Mouse (Mus musculus): ENCODE measurements around the gene Pla2g2c.

The Pla2g2c gene

DNA sequence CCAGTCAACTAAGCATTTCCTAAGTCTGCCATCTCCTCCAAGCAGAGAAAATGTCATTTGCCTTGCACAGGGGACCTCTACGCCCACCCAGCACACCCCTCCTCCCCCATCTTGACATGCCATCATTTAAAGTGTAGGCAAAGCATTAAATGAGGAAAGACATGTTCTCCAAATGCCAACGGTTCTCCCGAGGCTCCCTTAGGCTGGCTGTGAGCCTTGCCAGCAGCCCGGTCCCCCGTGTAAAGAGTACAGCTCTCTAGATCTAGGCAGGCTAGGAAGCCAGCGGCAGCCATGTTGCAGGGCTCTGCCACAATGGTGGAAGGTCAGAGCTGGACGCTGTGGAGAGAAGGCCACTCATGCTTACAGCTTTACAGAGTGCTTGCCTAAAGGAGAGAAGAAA is 14.6 kb upstream of the Pla2g2c start:
- DNase-seq = no peak

DNA sequence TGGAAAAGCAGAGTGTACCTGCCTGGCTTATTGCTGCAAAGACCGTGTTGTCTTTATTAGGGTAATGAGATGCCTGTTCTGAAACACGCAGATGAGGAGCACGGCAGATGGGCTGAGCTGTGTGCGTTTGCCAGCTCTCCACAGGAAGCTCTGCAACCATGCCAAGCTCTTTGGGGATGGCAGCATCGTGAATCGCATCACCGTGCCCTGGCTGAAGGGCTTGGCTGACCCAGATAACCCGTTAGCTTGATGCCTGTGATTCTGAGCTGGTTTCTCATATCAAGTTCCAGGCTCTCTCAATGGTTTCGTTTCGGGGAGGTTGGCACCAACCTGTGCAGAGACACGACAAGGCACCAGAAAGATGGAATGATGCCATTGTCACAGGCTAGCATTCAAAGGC is 14.0 kb upstream of the Pla2g2c start:
- no peak for DNase-seq

DNA sequence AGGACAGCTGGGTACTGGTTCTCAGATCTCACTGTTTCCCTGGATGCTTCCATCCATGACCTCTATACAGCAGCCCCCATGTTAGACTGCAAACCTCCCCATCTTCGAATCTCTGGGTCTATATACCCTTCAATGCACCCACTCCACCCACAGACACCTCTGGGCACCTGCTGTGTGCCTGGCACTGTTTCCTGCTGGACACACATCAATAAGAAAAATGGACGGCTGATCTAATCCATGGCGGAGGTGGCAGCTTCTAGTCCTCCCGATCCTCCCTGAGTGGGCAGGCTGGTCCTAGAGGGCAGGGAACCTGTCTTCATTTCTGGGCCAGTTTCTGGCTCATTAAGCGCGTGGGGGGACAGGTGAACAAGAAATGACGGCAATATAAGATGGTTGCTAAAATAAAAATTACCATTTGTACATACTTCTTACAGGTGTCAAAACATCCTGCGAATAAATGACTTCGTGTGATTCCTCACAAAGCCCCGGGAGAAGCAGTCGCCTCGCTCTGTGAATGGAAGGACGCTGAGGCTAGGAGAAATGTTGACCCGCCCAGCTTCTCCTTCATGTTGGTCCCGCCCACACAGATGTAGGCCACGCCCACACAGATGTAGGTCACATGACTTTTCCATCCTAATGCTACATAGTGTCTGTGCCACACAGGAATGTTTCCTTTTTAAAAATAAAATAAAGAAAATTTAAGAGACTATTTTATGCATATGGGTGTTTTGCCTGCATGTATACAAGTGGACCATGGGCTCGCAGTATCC is 13.4 kb upstream of the Pla2g2c start:
- DNase-seq = no peak

DNA sequence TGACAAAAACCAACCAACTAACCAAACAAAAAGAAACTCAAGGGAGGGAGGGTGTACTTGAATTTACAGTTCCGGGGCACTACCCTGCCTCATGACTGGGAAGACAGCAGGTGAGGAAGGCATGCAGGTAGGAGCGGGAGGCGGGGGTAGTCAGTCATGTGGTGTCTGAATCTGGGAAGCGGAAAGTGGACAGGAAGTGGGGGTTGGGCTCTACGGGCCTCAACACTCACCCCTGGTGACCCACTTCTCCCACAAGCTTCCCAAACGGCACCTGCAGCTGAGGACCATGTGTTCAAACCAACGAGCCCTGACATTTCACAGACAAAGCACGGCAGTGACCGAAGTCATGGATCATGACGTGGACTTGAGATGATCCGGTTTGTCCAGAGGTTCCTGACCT is 12.5 kb upstream of the Pla2g2c start:
- DNase-seq = no peak

DNA sequence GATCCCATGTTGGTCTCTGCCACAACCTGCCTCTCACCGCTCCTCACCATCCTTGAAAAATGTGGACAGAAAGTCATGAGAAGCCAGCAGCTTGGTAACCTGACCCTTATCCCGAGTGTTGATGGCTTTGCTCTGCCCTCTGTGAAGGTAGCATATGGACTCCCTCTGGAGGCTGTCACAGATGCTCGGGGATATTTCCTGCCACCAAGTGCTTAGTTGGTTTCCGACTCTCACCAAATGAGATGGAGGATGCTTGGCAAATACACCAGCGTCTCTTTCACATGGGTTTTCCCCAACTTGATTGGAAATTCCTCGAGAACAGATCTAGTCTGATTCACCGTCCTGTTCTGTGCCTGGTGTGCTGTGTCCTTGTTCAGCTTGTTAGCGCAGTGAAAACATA is 12.0 kb upstream of the Pla2g2c start:
- no peak for DNase-seq

DNA sequence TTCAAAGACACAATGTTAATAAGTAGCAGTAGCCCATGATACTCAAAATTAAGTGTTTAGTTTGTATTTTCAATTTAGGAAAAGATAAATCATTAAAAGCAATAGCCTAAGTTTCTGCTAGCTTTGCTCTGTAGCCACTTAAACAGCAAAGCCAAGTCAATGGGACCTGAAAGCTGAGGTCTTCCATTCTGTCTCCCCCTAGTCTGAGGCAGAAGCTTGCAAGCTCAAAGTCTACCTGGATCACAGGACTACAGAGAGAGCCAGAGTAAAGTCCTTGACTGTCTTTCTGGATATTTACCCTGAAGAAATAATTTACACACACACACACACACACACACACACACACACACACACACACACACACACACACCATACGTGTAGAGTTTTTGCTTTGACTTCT is 10.4 kb upstream of the Pla2g2c start:
- no peak for DNase-seq

DNA sequence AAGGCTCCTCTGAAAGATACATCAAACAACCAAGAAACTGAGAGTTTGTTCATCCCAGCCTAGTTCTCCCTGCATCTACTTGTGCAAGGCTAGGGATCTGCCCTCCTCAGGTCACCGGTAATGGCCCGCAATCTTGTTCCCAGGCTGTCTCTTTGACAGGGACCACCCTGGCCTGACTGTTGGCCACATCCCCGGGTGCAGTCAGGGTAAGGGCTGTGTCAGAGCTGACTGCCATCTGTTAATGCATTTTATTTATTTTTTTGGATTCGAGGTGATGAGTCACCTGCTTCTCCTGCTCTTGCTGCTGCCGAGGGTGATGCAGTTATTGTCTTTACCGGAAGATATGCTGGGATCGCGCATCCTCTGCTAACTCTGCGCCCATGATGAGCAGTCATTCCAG is 7.9 kb upstream of the Pla2g2c start:
- DNase-seq = no peak

DNA sequence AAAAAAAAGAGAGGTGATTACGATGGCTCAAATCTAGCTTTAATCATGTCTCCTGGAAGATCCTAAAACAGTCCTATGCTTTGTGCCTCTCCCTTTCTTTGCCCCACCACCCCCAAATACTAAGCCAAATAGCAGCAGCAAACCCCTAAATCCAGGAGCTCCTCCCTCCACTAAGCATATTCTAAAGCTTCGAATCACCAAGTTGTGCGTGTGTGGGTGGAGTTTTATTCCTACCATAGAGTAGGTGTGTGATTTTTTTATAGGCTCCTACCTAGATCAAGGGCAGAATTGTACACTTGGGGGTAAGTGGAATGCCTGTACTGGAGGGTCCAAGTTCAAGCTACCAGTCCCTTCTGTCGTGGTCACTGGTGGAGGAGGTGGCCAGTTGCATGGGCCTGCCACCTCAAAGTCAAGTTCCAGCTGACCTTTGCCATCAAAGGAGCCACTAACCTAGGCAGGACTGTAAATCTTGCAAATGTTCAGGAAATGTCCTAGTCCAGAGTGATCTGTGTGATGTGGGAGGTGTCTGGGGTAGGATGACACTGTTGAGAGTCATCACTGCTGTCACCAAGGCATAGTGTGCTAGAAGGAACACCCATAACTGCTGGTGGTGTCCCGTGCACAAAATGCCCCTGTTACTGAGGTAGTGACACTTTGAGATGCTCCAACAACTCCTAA is 5.9 kb upstream of the Pla2g2c start:
- no peak for DNase-seq

DNA sequence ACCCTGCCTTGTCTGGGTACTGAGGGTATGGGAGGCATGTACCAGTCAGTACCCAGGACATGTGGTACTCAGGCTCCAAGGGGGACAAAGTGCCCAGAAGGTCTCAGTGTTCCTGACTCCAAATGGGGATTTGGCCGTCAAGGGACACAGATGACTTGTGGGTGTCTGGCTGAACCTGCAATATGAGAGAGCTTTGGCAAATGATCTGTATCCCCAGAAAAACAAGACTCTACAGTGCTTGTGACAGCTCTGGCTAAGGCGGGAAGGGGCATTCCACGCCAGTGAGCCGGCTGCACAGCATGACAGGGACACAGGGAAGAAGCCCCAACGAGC is 5.4 kb upstream of the Pla2g2c start:
- no peak for DNase-seq

DNA sequence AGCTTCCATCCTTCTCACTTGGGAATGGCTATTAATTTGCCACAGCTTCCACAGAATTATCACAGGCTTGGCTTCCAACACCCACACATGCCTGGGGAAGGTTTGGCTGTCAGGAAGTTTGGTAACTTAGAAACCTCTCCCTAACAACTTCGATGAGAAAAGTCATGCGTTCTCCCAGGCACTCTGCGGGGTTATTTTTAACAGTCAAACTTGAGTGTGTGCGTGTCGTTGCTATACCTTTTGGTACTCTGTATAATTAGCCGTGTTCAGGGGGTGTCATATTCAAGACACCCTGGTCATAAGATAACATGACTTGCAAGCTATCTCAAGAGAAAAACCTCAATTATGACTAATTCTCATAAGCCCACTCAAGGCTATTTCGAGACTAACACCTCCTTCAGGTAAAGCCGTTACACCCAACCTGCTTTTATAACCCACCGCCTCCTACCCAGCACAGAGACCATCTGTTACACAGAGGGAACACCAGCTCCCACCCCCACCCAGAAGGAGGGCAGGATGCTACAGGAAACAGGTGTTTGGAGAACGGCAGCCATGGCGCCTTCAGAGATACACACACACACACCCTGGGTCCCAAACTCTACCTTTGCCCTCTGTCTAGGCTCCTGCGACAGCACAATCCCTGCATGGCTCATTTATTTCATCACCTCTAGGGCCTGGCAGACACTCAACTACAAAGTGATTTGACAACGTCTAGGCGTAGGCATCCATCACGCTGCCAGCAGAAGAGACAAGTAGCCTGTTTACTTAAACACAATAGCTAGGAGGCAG is 905 bp upstream of the Pla2g2c start:
- no peak for DNase-seq

DNA sequence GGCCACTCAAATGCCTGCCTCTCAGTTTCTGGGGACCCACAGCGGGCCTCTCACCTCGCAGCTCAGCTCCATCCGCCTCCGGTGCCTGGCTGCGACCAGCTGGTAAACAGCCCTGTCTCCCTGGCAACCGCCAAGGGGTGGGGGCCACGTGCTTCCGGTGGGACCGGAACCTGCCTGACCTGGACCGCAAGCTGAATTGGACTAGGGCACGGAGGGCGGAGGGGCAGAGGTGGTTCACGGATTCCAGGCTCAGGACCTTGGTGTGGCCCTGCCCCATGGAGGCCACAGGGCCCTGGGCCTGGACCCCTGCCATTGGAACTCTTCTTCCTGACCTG is 502 bp downstream of the Pla2g2c start:
- DNase-seq = peak; percentile 67

DNA sequence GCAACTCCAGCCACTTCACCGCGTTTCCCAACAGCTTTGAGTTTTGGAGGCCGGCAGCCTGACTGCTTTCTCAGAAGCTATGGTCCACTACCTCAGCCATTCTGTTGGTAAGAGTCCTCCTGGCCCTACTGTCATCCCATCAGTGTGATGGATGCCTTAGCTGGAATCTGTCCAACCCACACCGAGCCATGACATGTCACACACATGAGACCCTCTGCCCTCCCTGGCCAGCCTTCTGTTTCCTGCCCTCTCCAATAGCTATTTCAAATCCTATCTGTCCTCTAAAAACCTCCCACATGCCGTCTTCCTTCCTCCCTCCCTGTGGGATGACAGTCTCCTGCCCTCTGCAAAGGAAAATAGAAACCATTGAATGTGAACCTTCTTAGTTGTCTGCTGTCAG is 1.2 kb downstream of the Pla2g2c start:
- no peak for DNase-seq

DNA sequence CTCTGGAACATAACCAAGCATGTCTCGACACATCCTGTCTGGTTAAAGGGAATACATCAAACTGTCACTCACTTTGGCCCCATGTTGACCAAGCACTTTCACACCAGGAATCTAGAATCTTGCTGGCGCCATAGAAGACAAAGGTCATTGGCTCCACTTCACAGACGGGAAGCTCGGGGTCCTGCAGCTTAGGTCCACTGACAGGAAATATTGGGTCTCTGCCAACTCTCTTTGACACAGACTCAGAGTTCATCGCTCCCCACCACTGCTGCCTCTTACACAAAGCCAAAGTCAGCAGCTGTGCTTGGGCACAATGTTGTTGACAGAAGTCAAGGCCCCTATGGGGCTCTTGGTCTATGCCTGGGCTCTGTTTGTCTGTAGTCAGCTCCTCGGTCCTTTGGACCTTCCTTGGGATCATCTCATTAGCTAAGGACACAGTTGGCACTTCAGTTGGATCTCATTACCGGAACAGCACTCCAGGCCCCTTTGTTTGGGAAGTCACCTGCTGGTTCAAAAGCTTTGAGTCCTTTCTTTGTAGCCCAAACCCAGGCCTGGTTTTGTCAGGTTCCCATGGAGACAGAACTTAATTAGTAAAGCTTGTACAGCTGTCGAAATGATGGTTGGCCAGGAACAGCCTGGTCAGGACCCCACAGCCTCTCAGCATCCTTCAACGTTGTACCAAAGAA is 4.6 kb downstream of the Pla2g2c start:
- DNase-seq = peak; percentile 50

DNA sequence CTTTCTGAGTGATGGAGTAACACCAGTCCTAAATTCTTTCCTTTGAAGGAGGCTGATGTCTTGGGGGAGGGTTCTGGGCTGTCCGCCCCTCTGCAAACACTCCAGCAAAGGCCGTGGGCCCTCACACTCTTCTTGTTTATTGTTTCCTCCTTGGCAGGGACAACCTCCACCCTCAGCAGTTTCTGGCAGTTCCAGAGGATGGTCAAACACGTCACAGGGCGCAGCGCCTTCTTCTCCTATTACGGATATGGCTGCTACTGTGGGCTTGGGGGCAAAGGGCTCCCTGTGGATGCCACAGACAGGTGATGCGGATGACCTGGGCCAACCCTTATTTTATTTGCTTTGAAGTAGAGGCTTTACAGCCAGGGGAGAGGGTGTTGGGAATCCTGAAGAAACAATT is 9.5 kb downstream of the Pla2g2c start:
- no peak for DNase-seq

DNA sequence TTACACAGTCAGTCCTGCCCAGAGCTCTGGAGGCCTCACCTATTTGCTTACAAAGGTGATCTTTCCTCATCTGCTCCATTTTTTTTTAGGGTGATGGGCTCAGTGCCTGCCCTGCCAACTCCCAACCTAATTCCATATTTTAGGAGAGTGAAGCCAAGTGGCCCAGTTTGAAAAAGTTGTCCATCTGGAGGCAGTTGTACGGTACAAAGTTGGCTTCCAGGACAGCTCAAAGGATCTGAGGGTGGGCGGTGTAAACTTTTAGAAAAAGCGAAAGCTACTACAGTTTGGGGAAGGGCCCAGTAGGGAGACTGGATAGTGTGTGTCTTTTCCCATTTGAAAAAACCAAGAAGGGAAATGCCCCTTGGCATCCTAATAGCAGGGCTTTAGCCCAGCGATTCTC is 10.3 kb downstream of the Pla2g2c start:
- no peak for DNase-seq

DNA sequence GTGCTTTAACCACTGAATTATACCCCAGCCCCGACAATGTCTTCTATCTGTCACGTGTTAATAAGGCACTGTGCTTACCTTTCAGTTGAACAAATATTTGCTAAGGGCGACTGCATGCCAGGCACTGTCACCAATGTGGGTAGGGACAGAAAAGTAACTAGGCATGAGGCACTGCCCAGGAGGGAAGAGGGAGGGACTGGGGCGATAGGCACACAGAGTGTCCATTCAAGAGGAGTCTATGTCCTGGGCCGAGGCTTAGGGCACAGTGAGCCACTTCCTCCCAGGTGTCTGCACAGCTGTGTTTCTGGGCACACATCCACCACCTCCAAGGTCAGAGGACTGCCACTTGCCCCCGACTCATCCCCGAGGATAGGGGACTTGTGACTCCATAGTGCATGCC is 12.4 kb downstream of the Pla2g2c start, which contains the start of gene Ubxn10:
TSS of gene Ubxn10 (minus strand) at position 137 of the 400 bp plus-strand sequence.
- DNase-seq = peak; percentile 47

DNA sequence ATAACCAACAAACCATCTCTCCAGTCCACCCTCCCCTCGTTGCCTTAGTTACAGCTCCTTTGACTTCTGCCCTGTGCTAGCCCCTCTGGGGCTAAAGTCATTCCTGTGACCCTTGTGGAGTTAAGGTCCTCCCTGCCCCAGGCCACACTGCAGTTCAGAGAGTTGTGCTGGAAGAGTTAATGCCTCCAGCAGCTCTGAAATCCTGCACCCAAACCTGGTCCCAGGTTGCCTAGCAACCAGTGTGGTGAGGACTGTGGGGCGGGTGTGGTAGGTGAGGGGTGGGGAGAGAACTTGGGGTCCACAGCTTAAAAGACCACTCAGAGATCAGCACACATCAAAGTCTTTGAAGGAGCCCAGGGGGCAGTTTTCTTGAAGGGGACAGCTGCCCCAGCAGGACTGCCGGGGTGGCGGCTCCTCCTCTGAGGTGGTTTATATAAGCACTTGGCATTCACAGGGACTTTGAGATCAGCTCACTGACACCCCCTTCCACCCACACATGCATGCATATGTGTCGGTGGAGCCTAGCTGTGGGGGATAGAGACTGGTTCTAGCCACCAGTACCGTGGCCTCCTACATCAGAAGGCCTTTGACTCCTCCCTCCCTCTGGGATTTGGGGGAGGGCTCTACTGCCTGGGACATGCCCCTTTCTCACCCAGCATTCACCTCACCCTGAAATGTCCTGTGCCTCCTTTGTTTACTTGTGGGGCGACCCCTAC is 14.7 kb downstream of the Pla2g2c start:
- no peak for DNase-seq

DNA sequence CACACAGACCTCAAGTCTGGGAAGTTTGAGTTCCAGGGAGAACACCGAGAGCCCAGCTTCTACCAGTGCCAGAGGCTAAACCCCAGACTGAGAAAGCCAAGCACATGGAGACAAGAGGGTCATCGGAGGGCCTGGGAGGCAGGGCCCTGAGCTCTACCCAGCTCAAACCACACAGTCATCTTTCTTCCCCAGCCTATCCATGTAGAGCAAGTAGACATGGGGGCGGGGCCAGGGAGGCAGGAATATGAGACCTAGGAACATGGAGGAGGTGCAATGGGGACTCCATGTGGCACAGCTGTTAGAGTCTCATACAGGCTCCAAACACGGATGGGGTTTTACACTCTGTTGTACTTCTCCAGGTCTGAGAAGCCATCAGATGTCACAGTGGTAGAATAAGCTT is 21.3 kb downstream of the Pla2g2c start:
- peak; percentile 34 for DNase-seq

DNA sequence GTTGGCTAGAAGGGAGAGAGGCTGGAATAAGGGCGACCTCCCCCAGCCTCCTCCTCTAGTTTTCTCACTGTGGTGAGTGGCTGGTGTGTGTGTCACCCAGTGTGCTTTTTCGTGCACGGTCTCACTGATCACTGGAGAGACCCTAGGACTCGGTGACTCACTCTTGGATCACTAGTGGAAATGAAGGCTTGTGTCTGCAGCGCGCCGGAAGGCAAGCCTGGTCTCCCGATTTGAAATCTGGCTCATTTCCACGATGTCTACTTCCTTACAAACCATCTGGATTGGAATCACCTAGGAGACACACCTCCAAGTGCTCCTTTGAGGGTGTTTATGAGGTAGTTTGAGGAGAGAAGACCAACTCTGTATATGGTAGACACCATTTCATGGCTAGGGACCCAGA is 22.3 kb downstream of the Pla2g2c start:
- no peak for DNase-seq

DNA sequence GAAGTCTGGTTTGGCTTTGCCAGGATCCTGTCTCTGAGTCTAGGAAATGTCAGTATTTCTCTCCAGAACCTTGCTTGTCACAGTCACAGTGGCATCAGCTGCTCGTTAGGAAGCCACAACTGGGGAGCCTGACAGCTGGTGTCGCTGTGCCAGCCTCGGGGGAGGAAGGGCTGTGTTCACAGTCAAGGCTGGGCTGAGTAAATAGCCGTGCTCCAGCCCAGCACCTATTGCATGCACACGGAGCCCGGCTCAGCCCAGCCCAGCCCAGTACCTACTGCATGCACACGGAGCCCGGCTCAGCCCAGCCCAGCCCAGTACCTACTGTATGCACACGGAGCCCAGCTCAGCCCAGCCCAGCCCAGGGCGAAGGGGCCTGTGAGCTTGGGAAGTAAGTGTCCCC is 23.3 kb downstream of the Pla2g2c start:
- DNase-seq = no peak

DNA sequence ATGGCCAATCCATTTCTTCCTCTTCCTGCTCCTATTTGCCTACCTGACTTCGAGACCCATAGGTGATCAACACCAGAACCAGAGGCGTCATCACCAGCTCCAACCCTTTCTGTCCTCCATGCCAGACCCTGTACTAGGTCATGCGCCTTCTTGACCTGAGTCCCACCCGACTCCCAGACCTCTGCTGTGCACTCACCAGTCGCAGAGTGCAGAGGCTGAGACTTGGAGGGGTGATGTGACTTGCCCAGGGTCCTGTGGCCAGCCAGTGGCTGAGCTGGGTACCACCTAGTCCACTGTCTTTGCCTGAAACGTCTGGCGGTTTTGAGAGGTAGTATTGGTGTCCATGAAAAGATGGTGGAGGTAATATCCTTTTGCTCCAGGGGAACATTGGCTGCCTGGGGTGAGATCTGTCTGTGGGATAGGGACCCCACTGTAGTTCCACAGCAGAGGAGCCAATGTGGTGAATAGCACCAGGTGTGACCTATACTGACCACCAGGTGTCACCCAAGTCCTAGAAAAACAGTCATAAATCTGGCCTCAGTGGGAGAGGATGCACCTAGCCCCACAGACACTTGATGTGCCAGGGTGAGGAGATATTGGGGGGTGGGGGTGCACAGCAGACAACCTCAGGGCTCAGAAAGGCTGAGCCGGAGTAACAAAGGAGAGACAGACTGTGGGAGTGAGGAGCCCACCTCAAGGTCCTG is 23.9 kb downstream of the Pla2g2c start:
- peak; percentile 51 for DNase-seq

DNA sequence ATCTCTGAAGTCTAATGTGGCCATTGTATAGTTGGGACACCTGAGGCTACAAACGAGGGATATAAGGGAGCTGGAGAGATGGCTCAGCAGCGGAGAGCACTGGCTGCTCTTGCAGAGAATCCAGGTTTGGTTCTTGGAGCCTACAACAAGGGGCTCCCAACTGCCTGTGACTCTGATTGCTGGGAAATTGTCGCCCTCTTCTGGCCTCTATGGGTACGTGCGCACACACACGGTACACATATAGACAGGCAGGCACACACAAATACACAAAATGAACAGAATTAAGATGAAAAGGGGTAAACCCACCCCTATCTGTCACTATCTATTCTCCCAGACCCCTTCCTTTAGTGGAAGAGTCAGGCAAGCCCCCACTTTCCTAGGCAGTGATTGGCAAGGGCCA is 28.0 kb downstream of the Pla2g2c start:
- no peak for DNase-seq

All from lung, postnatal 14 days (tissue).